Mouse (Mus musculus): ENCODE data around the gene L3mbtl3. TPM values are rescaled to one million over a fixed set of nuclear protein-coding genes. Genes with fewer than 3 reads are reported as not detected.
A peak's percentile ranks its signal among the peaks of the same experiment; 100 is the strongest.

Gene L3mbtl3
- total and polyA plus RNA-seq, 2 experiments from 2014 or later, result 19.2 to 56.5 TPM

- Histone ChIP-seq H3K27me3 (ENCODE audit: insufficient read depth, low read length) (no peaks in the 10 kb centered on the region), H3K9me3 (ENCODE audit: low read length) (no peaks in the 10 kb centered on the region), H3K4me1 (ENCODE audit: insufficient read depth) (0 out of 2 replicates have a peak, but pooled peaks cover 3% of the 10 kb centered on the region), H3K36me3 (ENCODE audit: insufficient read depth) (peaks cover 14% of the 10 kb centered on the region), H3K4me2 (ENCODE audit: low read depth) (no peak overlapping the region), H3K9ac (no peak overlapping the region), H3K27ac (ENCODE audit: low read depth, low read length) (no peak overlapping the region), H3K4me3 (ENCODE audit: low read depth, low read length) (no peak overlapping the region)
- ATAC-seq (0 out of 2 replicates have a peak, but pooled peaks have one; percentile 16), DNase-seq (peak; percentile 37)
- no peak for TF ChIP-seq CTCF (IDR thresholded peaks at IDR 0.05; ENCODE audit: low read depth)
- WGBS, result 40% methylated on average over 3 of the region's 3 CpGs
Measured at GRCm38 (mm10) chr10:26297200-26297599, 78.6 kb downstream of the L3mbtl3 start.

GRCm38 (mm10) chr10:26287136-26287535, 88.6 kb downstream of the L3mbtl3 start:
- Histone ChIP-seq H3K27me3 (ENCODE audit: insufficient read depth, low read length) (no peaks in the 10 kb centered on the region), H3K9ac (no peak overlapping the region), H3K27ac (ENCODE audit: low read depth, low read length) (no peak overlapping the region), H3K9me3 (ENCODE audit: low read length) (no peaks in the 10 kb centered on the region), H3K36me3 (ENCODE audit: insufficient read depth) (peaks cover 16% of the 10 kb centered on the region; the same call in 1 of the 2 replicates), H3K4me3 (ENCODE audit: low read depth, low read length) (no peak overlapping the region), H3K4me2 (ENCODE audit: low read depth) (no peak overlapping the region), H3K4me1 (ENCODE audit: insufficient read depth) (no peaks in the 10 kb centered on the region)
- no peak for TF ChIP-seq CTCF (IDR thresholded peaks at IDR 0.05; ENCODE audit: low read depth)
- WGBS, result 87% methylated on average over 7 of the region's 7 CpGs
- DNase-seq, result no peak
- ATAC-seq, result no peak

- no peak for DNase-seq
- 52% methylated on average over 8 of the region's 8 CpGs for WGBS
Measured at GRCm38 (mm10) chr10:26280009-26280408, 95.8 kb downstream of the L3mbtl3 start.

GRCm38 (mm10) chr10:26275414-26275813, 100.4 kb downstream of the L3mbtl3 start:
- H3K4me1 ChIP-seq (ENCODE audit: insufficient read depth), result no peaks in the 10 kb centered on the region
- H3K4me2 ChIP-seq (ENCODE audit: low read depth), result no peak overlapping the region
- no peak overlapping the region for H3K27ac ChIP-seq (ENCODE audit: low read depth, low read length)
- no peaks in the 10 kb centered on the region for H3K9me3 ChIP-seq (ENCODE audit: low read length)
- DNase-seq, result no peak
- H3K36me3 ChIP-seq (ENCODE audit: insufficient read depth), result peaks cover 21% of the 10 kb centered on the region; the same call in 1 of the 2 replicates
- H3K27me3 ChIP-seq (ENCODE audit: insufficient read depth, low read length), result no peaks in the 10 kb centered on the region
- no peak for ATAC-seq
- WGBS, result 95% methylated on average over 6 of the region's 6 CpGs
- H3K4me3 ChIP-seq (ENCODE audit: low read depth, low read length), result no peak overlapping the region
- no peak for TF ChIP-seq CTCF (IDR thresholded peaks at IDR 0.05; ENCODE audit: low read depth)
- no peak overlapping the region for H3K9ac ChIP-seq

More at GRCm38 (mm10) chr10:26280009-26280408, 95.8 kb downstream of the L3mbtl3 start:
- no peaks in the 10 kb centered on the region for H3K9me3 ChIP-seq (ENCODE audit: low read length)
- H3K27me3 ChIP-seq (ENCODE audit: insufficient read depth, low read length), result no peaks in the 10 kb centered on the region
- peak; percentile 23 for ATAC-seq
- no peaks in the 10 kb centered on the region for H3K4me1 ChIP-seq (ENCODE audit: insufficient read depth)
- H3K36me3 ChIP-seq (ENCODE audit: insufficient read depth), result peaks cover 22% of the 10 kb centered on the region; the same call in 1 of the 2 replicates
- TF ChIP-seq CTCF (IDR thresholded peaks at IDR 0.05; ENCODE audit: low read depth), result no peak
- H3K4me2 ChIP-seq (ENCODE audit: low read depth), result no peak overlapping the region
- no peak overlapping the region for H3K4me3 ChIP-seq (ENCODE audit: low read depth, low read length)
- 0 out of 2 replicates have a peak overlapping the region, but pooled peaks have one; percentile 9 for H3K27ac ChIP-seq (ENCODE audit: low read depth, low read length)
- H3K9ac ChIP-seq, result no peak overlapping the region

GRCm38 (mm10) chr10:26263744-26264459, 111.9 kb downstream of the L3mbtl3 start:
- DNase-seq, result no peak
- WGBS, result 84% methylated on average over 3 of the region's 3 CpGs
- H3K36me3 ChIP-seq (ENCODE audit: insufficient read depth), result no peaks in the 10 kb centered on the region
- no peak overlapping the region for H3K9ac ChIP-seq
- TF ChIP-seq CTCF (IDR thresholded peaks at IDR 0.05; ENCODE audit: low read depth), result no peak
- H3K27me3 ChIP-seq (ENCODE audit: insufficient read depth, low read length), result no peaks in the 10 kb centered on the region
- H3K4me1 ChIP-seq (ENCODE audit: insufficient read depth), result no peaks in the 10 kb centered on the region
- no peak overlapping the region for H3K27ac ChIP-seq (ENCODE audit: low read depth, low read length)
- H3K4me2 ChIP-seq (ENCODE audit: low read depth), result no peak overlapping the region
- no peak for ATAC-seq
- H3K9me3 ChIP-seq (ENCODE audit: low read length), result no peaks in the 10 kb centered on the region
- H3K4me3 ChIP-seq (ENCODE audit: low read depth, low read length), result no peak overlapping the region

GRCm38 (mm10) chr10:26259908-26260307, 115.9 kb downstream of the L3mbtl3 start:
- Histone ChIP-seq H3K27me3 (ENCODE audit: insufficient read depth, low read length) (no peaks in the 10 kb centered on the region), H3K9ac (no peak overlapping the region), H3K4me3 (ENCODE audit: low read depth, low read length) (no peak overlapping the region), H3K9me3 (ENCODE audit: low read length) (no peaks in the 10 kb centered on the region), H3K27ac (ENCODE audit: low read depth, low read length) (no peak overlapping the region), H3K4me1 (ENCODE audit: insufficient read depth) (no peaks in the 10 kb centered on the region), H3K36me3 (ENCODE audit: insufficient read depth) (no peaks in the 10 kb centered on the region), H3K4me2 (ENCODE audit: low read depth) (no peak overlapping the region)
- ATAC-seq, result no peak
- TF ChIP-seq CTCF (IDR thresholded peaks at IDR 0.05; ENCODE audit: low read depth), result no peak
- no peak for DNase-seq
- 62% methylated on average over 4 of the region's 4 CpGs for WGBS

- 83% methylated on average over 7 of the region's 7 CpGs for WGBS
- Histone ChIP-seq H3K27ac (ENCODE audit: low read depth, low read length) (no peak overlapping the region), H3K9me3 (ENCODE audit: low read length) (no peaks in the 10 kb centered on the region), H3K36me3 (ENCODE audit: insufficient read depth) (no peaks in the 10 kb centered on the region), H3K4me3 (ENCODE audit: low read depth, low read length) (no peak overlapping the region), H3K9ac (no peak overlapping the region), H3K4me2 (ENCODE audit: low read depth) (no peak overlapping the region), H3K27me3 (ENCODE audit: insufficient read depth, low read length) (no peaks in the 10 kb centered on the region), H3K4me1 (ENCODE audit: insufficient read depth) (no peaks in the 10 kb centered on the region)
- TF ChIP-seq CTCF (IDR thresholded peaks at IDR 0.05; ENCODE audit: low read depth), result no peak
- DNase-seq, result no peak
- ATAC-seq, result no peak
Measured at GRCm38 (mm10) chr10:26249426-26250165, 126.2 kb downstream of the L3mbtl3 start.
